Mouse (Mus musculus) v-Abl transformed pro-B cells (cell line): ENCODE measurements around the gene Yy1.

ENCODE experiments used
- in situ Hi-C, 2 experiments: fragments of 400-800 bp; cut with MboI; formaldehyde crosslinking; loops; one replicate each; pipeline ENCODE4 v1.15.1; 2025; ENCODE audit not compliant: unreplicated experiment in 2 of 2

The Yy1 gene

GRCm38 (mm10) chr12:108792546-108793452 is at the start of gene Yy1:
Yy1 (plus strand) TSS chr12:108792973.
- in situ Hi-C loops: loop anchor here in 1 of 2 experiments (10.0 kb wide), 2 partner anchors 282 to 608 kb away; no protein-coding TSS in a partner anchor

GRCm38 (mm10) chr12:108745990-108746389 is 46.8 kb upstream of the Yy1 start:
- in situ Hi-C loops: loop anchor here in 1 of 2 experiments (25.0 kb wide), 2 partner anchors 1216 to 1641 kb away; no protein-coding TSS in a partner anchor

- in situ Hi-C loops: loop anchor here in 1 of 2 experiments (25.0 kb wide), 2 partner anchors 1213 to 1638 kb away; no protein-coding TSS in a partner anchor
These were observed 43.8 kb upstream of the Yy1 start for GRCm38 (mm10) chr12:108749019-108749418.

- in situ Hi-C loops: loop anchor here in 1 of 2 experiments (25.0 kb wide), 2 partner anchors 1213 to 1638 kb away; no protein-coding TSS in a partner anchor
These were observed 43.3 kb upstream of the Yy1 start for GRCm38 (mm10) chr12:108749454-108749853.

GRCm38 (mm10) chr12:108750226-108750625 is 42.5 kb upstream of the Yy1 start:
- in situ Hi-C loops: loop anchor here in 1 of 2 experiments (25.0 kb wide), 2 partner anchors 312 to 563 kb away; partner anchors contain the start of genes Begain, Ccnk and Setd3

GRCm38 (mm10) chr12:108751790-108752189 is 41.0 kb upstream of the Yy1 start:
- in situ Hi-C loops: loop anchor here in 1 of 2 experiments (25.0 kb wide), 2 partner anchors 311 to 564 kb away; partner anchors contain the start of genes Begain, Ccnk and Setd3

GRCm38 (mm10) chr12:108755141-108755540 is 37.6 kb upstream of the Yy1 start:
- in situ Hi-C loops: loop anchor here (5.0 to 25.0 kb wide), 4 partner anchors 138 to 568 kb away; partner anchors contain the start of genes Begain (in 1 of the 2), Ccnk (in 1 of the 2) and Setd3 (in 1 of the 2)

GRCm38 (mm10) chr12:108756611-108757010 is 36.2 kb upstream of the Yy1 start:
- in situ Hi-C loops: loop anchor here (5.0 to 25.0 kb wide), 4 partner anchors 139 to 569 kb away; partner anchors contain the start of genes Begain (in 1 of the 2), Ccnk (in 1 of the 2) and Setd3 (in 1 of the 2)

GRCm38 (mm10) chr12:108757717-108758257 is 35.0 kb upstream of the Yy1 start:
- in situ Hi-C loops: loop anchor here (5.0 to 25.0 kb wide), 4 partner anchors 140 to 570 kb away; partner anchors contain the start of genes Begain (in 1 of the 2), Ccnk (in 1 of the 2) and Setd3 (in 1 of the 2)

- in situ Hi-C loops: loop anchor here (5.0 to 25.0 kb wide), 4 partner anchors 141 to 571 kb away; partner anchors contain the start of genes Begain (in 1 of the 2), Ccnk (in 1 of the 2) and Setd3 (in 1 of the 2)
These were observed 34.5 kb upstream of the Yy1 start for GRCm38 (mm10) chr12:108758273-108758672.

GRCm38 (mm10) chr12:108758682-108759081 is 34.1 kb upstream of the Yy1 start:
- in situ Hi-C loops: loop anchor here (5.0 to 25.0 kb wide), 4 partner anchors 141 to 571 kb away; partner anchors contain the start of genes Begain (in 1 of the 2), Ccnk (in 1 of the 2) and Setd3 (in 1 of the 2)

GRCm38 (mm10) chr12:108759266-108759665 is 33.5 kb upstream of the Yy1 start:
- in situ Hi-C loops: loop anchor here (5.0 to 25.0 kb wide), 4 partner anchors 142 to 572 kb away; partner anchors contain the start of genes Begain (in 1 of the 2), Ccnk (in 1 of the 2) and Setd3 (in 1 of the 2)

GRCm38 (mm10) chr12:108760016-108760415 is 32.8 kb upstream of the Yy1 start:
- in situ Hi-C loops: loop anchor here (5.0 to 25.0 kb wide), 6 partner anchors 137 to 685 kb away; partner anchors contain the start of genes Ccnk (in 2 of the 2), Setd3 (in 2 of the 2) and Begain (in 1 of the 2)

- in situ Hi-C loops: loop anchor here (5.0 to 25.0 kb wide), 6 partner anchors 137 to 684 kb away; partner anchors contain the start of genes Ccnk (in 2 of the 2), Setd3 (in 2 of the 2) and Begain (in 1 of the 2)
These were observed 32.2 kb upstream of the Yy1 start for GRCm38 (mm10) chr12:108760500-108761020.

GRCm38 (mm10) chr12:108761209-108761608 is 31.6 kb upstream of the Yy1 start:
- in situ Hi-C loops: loop anchor here (5.0 to 25.0 kb wide), 6 partner anchors 136 to 684 kb away; partner anchors contain the start of genes Ccnk (in 2 of the 2), Setd3 (in 2 of the 2) and Begain (in 1 of the 2)

- in situ Hi-C loops: loop anchor here (5.0 to 25.0 kb wide), 6 partner anchors 136 to 683 kb away; partner anchors contain the start of genes Ccnk (in 2 of the 2), Setd3 (in 2 of the 2) and Begain (in 1 of the 2)
These were observed 31.1 kb upstream of the Yy1 start for GRCm38 (mm10) chr12:108761665-108762064.

- in situ Hi-C loops: loop anchor here (5.0 to 25.0 kb wide), 6 partner anchors 134 to 682 kb away; partner anchors contain the start of genes Ccnk (in 2 of the 2), Setd3 (in 2 of the 2) and Begain (in 1 of the 2)
These were observed 29.5 kb upstream of the Yy1 start for GRCm38 (mm10) chr12:108763057-108763796.
